Mouse (Mus musculus) urinary bladder, postnatal 36 days (tissue): Measurements from ENCODE around the gene S1pr3.

Experiments
- DNase-seq, 2 experiments: peaks; one replicate each; pipeline ENCODE4 v3.0.0; 2022; ENCODE audit warnings: low spot score in 2 of 2, mixed read lengths in 1 of 2

The S1pr3 gene

DNA sequence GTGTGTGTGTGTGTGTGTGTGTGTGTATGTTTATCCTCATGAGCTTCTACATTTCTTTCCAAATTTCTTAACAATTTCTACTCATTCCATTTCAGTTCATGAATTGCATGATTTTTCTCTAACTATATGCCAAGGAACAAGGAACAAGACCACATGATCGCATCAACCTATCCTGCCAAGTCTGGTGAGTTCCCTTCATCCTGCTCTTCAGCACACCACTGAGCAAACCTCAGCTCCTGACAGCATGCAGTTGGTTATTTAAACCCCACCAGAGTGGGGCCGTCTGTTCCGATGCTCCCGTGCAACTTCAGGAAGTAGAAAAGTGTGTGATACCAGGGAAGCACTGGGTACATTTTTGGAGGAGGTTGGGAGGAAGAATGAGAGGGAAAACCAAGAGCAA lies 38.1 kb downstream of the S1pr3 start:
- DNase-seq = no peak

DNA sequence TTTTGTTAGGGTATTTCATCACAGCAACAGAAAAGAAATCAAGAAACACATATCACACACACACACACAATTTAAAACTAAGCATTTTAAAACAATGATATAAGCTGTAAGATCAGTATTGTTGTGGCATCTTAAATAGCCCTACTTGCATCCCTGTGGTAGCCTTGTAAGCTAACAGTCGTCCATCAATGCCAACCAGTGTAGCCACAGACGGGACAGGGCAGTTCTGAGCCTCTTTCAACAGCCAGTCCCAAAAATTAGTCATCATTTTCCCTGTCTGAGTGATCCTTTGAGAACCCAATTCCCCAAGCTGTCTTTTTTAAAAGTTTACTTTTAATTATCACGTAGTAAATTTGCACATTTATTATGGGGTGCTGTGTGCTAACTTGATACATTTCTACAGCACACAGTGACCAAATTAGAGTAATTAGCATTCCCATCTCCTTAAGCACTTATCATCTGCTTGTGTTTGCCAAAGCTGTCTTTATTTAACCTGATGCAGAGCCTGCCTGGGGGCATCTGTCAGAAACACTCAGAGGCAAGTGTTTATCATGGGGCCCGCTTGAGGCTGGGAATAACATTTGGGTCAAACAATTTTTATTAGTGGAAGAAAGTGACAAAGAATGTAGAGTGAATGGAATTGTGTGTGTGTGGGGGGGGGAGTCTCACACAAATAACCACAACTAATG lies 47.9 kb downstream of the S1pr3 start:
- DNase-seq = no peak

DNA sequence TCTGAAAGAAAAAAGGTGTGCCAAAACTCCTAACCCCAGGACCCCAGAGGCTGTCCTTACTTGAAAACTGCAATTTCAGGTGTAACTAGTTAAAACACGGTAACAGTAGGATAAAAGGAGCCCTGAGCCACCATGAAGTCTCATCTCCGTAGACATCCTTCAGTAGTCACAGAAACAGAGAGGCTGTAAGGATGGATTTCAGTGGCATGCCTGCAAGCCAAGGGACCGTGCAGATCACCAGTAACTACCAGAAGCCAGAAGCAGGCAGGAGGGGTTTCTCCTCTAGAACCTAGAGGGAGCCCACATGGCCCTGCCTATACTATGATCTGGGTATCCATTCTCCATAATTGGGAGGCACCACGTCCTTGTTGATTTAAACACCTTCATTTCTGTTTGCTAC lies 55.9 kb downstream of the S1pr3 start:
- DNase-seq = no peak

DNA sequence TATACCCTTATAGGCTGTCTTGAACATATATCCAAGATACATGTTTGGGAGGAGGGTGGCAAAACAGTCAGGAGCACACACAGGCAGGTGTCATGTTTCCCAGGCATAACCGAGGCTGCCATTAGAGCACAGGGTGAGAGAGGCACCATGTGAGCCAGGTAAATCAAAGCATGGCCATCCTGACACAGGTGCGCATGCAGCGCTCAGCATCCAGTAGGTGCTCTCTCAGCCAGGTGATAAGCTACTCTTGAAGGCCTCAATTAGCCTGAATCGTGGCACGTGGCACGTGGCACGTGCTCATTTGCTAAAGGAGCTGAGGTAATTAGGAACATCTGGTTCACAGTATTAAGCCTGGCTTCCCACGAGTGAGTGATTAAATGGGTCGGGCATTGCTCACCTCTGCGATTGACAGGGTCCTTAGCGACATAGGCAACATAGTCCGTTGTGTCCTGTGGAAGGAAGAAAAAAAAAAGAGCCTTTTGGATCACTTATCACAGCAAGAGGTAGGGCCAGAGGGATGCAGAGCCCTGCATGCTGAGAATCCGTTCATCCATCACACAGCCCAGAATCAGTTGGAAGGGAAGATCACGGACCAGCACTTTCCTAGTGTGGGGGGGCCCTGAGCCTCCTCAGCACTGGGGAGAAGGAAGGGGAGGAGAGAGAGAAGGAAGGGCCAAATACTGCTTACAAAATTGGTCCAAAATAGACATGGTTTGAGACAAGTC lies 57.8 kb downstream of the S1pr3 start:
- no peak for DNase-seq

DNA sequence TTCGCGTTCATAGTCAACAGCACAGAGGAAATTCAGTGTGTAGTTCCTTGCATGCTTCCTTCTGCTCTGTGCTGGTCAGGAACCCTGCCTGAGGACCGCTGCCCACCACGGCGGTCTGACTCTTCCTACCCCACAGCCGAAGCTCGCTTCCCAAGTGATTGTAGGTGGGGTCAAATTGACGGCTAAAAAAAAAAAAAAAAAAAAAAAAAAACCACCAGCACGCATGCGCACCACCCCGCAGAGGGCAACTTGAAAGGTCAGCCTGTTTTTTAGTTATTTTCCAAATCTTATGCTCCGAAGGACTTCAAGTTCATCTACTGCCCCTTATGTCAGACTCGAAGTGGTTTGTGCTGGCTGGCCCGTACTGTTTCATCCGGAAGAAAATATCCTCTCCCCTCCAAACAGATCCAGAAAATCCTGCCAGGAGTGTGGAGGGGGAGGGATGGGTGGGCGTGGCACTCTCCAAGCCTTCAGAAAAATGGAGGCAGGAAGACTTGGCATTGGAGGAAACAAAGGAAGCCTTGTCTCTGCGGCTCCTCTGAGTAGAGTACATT lies 60.3 kb downstream of the S1pr3 start:
- no peak for DNase-seq
